8 mouse cellular contexts compared by ENCODE assay signal in the genomic region with DNA sequence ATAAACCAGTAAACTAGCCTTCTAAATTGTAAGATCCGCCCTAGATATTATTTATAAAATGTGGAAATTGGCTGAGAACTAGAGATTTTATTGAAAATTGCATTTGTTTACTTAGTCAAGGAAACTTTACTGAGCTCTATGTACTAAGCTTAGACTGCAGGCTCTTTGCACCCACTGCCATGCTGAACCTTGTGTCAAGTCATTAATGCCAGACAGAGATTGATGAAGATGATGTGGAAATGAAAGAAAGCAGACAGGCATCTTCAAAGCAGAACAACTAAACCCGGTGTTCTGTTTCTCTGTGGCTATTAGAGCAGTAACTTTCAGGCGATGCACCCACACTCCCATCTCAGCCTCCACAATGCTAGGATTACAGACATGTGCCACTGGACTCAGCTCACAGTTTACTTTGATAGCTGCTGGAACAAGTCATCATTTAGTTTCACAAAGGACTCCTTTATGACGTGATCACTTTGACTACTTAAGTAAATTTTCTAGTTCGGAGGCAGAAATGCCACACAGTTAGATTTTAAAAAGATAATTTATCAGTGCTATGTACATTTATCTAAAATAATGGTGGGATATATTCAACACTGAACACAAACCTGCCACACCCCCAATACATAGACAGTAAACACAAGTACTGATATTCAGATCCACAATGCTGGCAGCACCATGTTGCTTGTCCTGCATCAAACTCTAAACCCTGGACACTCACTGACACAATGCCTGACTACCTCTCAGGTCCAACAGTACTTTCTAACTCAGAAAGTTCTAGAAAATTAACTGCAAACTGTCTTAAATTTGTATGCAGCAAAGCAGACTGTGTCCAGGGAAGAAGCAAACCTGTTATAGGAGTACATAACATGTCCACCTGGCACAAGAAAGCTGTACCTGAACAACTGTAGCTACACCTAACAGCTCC.
DNase-seq lines count a peak whose midpoint lies in the region; ATAC-seq and TF ChIP-seq lines count a peak whose summit lies in the region.

No protein-coding gene starts in this region.

- H3K27me3 ChIP-seq in kidney, embryonic 14.5 days (ENCODE audit: control insufficient read depth, insufficient read depth, low read length), result no peaks in the 10 kb centered on the region
- no peaks in the 10 kb centered on the region for H3K27me3 ChIP-seq in hindbrain, embryonic 14.5 days (ENCODE audit: control insufficient read depth, insufficient read depth, low read length)
- no peaks in the 10 kb centered on the region for H3K27me3 ChIP-seq in midbrain, embryonic 13.5 days
- H3K27me3 ChIP-seq in thymus, adult 2 months (ENCODE audit: control insufficient read depth, insufficient read depth, low read length), result no peaks in the 10 kb centered on the region

- peak overlapping the region; percentile 53 for H3K4me2 ChIP-seq in kidney, embryonic 14.5 days (replicated peaks; ENCODE audit: low read depth, low read length)
- H3K4me2 ChIP-seq in hindbrain, embryonic 14.5 days (replicated peaks), result peak overlapping the region; percentile 93
- peak overlapping the region; percentile 77 for H3K4me2 ChIP-seq in midbrain, embryonic 13.5 days (replicated peaks)

- DNase-seq in kidney, postnatal 25 days, result no peak
- DNase-seq in hindbrain, embryonic 14.5 days (ENCODE audit: low spot score), result peak; percentile 25
- no peak for DNase-seq in thymus, adult 2 months
- DNase-seq in cerebellum, postnatal 36 days, result no peak
- DNase-seq in thymus, postnatal 4 days, result no peak

- H3K4me3 ChIP-seq in kidney, embryonic 14.5 days (ENCODE audit: low read length), result peak overlapping the region; percentile 48
- peak overlapping the region; percentile 14; the same call in 1 of the 2 replicates for H3K4me3 ChIP-seq in brown adipose tissue, adult 24 weeks (ENCODE audit: insufficient read depth, low read depth, low read length)
- peak overlapping the region; percentile 60 for H3K4me3 ChIP-seq in hindbrain, embryonic 14.5 days (replicated peaks; ENCODE audit: low read length)
- peak overlapping the region; percentile 61 for H3K4me3 ChIP-seq in midbrain, embryonic 13.5 days (replicated peaks)
- H3K4me3 ChIP-seq in thymus, adult 2 months (ENCODE audit: control insufficient read depth, insufficient read depth, low read length), result no peak overlapping the region

- TF ChIP-seq POLR2A in thymus, adult 2 months (IDR thresholded peaks at IDR 0.05; ENCODE audit: control insufficient read depth, extremely low read depth, insufficient read depth, low read length, poor library complexity), result no peak

- peak; percentile 71; the same call in 1 of the 2 replicates for ATAC-seq in kidney, embryonic 14.5 days (ENCODE audit: low FRiP score, low TSS enrichment)
- peak; percentile 31; the same call in 1 of the 2 replicates for ATAC-seq in hindbrain, embryonic 14.5 days (ENCODE audit: low FRiP score)
- ATAC-seq in midbrain, embryonic 13.5 days, result peak; percentile 55

- peak overlapping the region; percentile 66 for H3K9ac ChIP-seq in kidney, embryonic 14.5 days (ENCODE audit: low read depth, low read length)
- peak overlapping the region; percentile 70 for H3K9ac ChIP-seq in hindbrain, embryonic 14.5 days
- peak overlapping the region; percentile 72 for H3K9ac ChIP-seq in midbrain, embryonic 13.5 days (replicated peaks)

- H3K4me1 ChIP-seq in kidney, embryonic 14.5 days (ENCODE audit: control insufficient read depth, insufficient read depth, low read length), result peaks cover 16% of the 10 kb centered on the region; the same call in 1 of the 2 replicates
- peaks cover 3% of the 10 kb centered on the region; the same call in 1 of the 2 replicates for H3K4me1 ChIP-seq in brown adipose tissue, adult 24 weeks (ENCODE audit: control insufficient read depth, insufficient read depth, insufficient read length, low read length)
- peaks cover 26% of the 10 kb centered on the region for H3K4me1 ChIP-seq in hindbrain, embryonic 14.5 days (replicated peaks; ENCODE audit: control insufficient read depth, insufficient read depth, low read length)
- peaks cover 24% of the 10 kb centered on the region for H3K4me1 ChIP-seq in midbrain, embryonic 13.5 days (replicated peaks)
- no peaks in the 10 kb centered on the region for H3K4me1 ChIP-seq in thymus, adult 2 months (replicated peaks; ENCODE audit: control insufficient read depth, insufficient read depth, low read length)

- 35% methylated on average over 5 of the region's 5 CpGs for WGBS in kidney, embryonic 14.5 days
- WGBS in hindbrain, embryonic 14.5 days, result 61% methylated on average over 5 of the region's 5 CpGs
- 72% methylated on average over 5 of the region's 5 CpGs for WGBS in midbrain, embryonic 13.5 days
- WGBS in thymus, adult 2 months, result 87% methylated on average over 5 of the region's 5 CpGs

- no peak for TF ChIP-seq CTCF in thymus, adult 2 months (IDR thresholded peaks at IDR 0.05; ENCODE audit: borderline replicate concordance, control insufficient read depth, extremely low read depth, insufficient read depth, low read length, poor library complexity)

- 0 out of 2 replicates have a peak overlapping the region, but pooled peaks have one; percentile 43 for H3K27ac ChIP-seq in kidney, embryonic 14.5 days (ENCODE audit: low read depth, low read length)
- H3K27ac ChIP-seq in brown adipose tissue, adult 24 weeks (replicated peaks; ENCODE audit: low read depth, low read length), result no peak overlapping the region
- 0 out of 2 replicates have a peak overlapping the region, but pooled peaks have one; percentile 83 for H3K27ac ChIP-seq in hindbrain, embryonic 14.5 days
- no peak overlapping the region for H3K27ac ChIP-seq in midbrain, embryonic 13.5 days
- no peak overlapping the region for H3K27ac ChIP-seq in thymus, adult 2 months (ENCODE audit: control insufficient read depth, insufficient read depth, low read length)

- peaks cover 7% of the 10 kb centered on the region; the same call in 1 of the 2 replicates for H3K36me3 ChIP-seq in kidney, embryonic 14.5 days (ENCODE audit: control insufficient read depth, insufficient read depth, low read length)
- peaks cover 14% of the 10 kb centered on the region; the same call in 1 of the 2 replicates for H3K36me3 ChIP-seq in hindbrain, embryonic 14.5 days (replicated peaks; ENCODE audit: control insufficient read depth, insufficient read depth)
- peaks cover 8% of the 10 kb centered on the region for H3K36me3 ChIP-seq in midbrain, embryonic 13.5 days
- H3K36me3 ChIP-seq in thymus, adult 2 months (ENCODE audit: control insufficient read depth, insufficient read depth, low read length), result no peaks in the 10 kb centered on the region

- no peaks in the 10 kb centered on the region for H3K9me3 ChIP-seq in kidney, embryonic 14.5 days (ENCODE audit: control insufficient read depth, low read length)
- no peaks in the 10 kb centered on the region for H3K9me3 ChIP-seq in hindbrain, embryonic 14.5 days (ENCODE audit: control insufficient read depth, low read length)
- no peaks in the 10 kb centered on the region for H3K9me3 ChIP-seq in midbrain, embryonic 13.5 days

Comparison
In these comparisons a context has a peak if more than half of its experiments do, and no peak if none do; other contexts are left out.
1. H3K27ac ChIP-seq: peak in kidney, embryonic 14.5 days (single experiment) and hindbrain, embryonic 14.5 days (single experiment); none in brown adipose tissue, adult 24 weeks (single experiment), midbrain, embryonic 13.5 days (single experiment) and thymus, adult 2 months (single experiment).
2. Peak in every context shown above with its lines, with median percentiles within 50 percentile points of each other: ATAC-seq, H3K4me2 ChIP-seq and H3K9ac ChIP-seq.